Mouse (Mus musculus) hindbrain, postnatal 0 days (tissue): ENCODE measurements at regions not wholly inside any gene's neighbourhood (a gene's known extent, or its start where the extent isn't known, plus 50 kb on each side); places are given as distances from the start of the nearest gene placed in this dataset.

ENCODE experiments used
- ATAC-seq: fragments of 200-750 bp; cut with Nextera tagmentation; 2 replicates; pipeline ENCODE4 v1.8.0; 2017; ENCODE audit warnings: mild to moderate bottlenecking, moderate TSS enrichment, moderate library complexity
- DNase-seq: peaks from one replicate; pipeline ENCODE4 v3.0.0-alpha.2; 2015; ENCODE audit warnings: low spot score
- H3K27ac ChIP-seq: fragments of 300-500 bp; sonication (generic); 2 replicates; pipeline ENCODE4 v1.5.1; 2014; ENCODE audit warnings: mild to moderate bottlenecking
- H3K27me3 ChIP-seq: fragments of 300-500 bp; sonication (generic); 2 replicates; pipeline ENCODE4 v1.6.1; 2014; ENCODE audit warnings: low read length, mixed read lengths; ENCODE audit not compliant: insufficient read depth
- H3K36me3 ChIP-seq: fragments of 300-500 bp; sonication (generic); 2 replicates; pipeline ENCODE4 v1.6.1; 2014; ENCODE audit warnings: low read length, mixed read lengths; ENCODE audit not compliant: insufficient read depth
- H3K4me1 ChIP-seq: fragments of 300-500 bp; sonication (generic); 2 replicates; pipeline ENCODE4 v1.6.1; 2014; ENCODE audit warnings: antibody characterized with exemption, low read length, mixed read lengths; ENCODE audit not compliant: insufficient read depth
- H3K4me2 ChIP-seq: fragments of 300-500 bp; sonication (generic); 2 replicates; pipeline ENCODE4 v1.6.1; 2014; ENCODE audit warnings: low read depth, mild to moderate bottlenecking, low read length, moderate library complexity, mixed read lengths
- H3K4me3 ChIP-seq: fragments of 300-500 bp; sonication (generic); 2 replicates; pipeline ENCODE4 v1.5.1; 2014; ENCODE audit warnings: low read length
- H3K9ac ChIP-seq: fragments of 300-500 bp; sonication (generic); replicated peaks from 2 replicates; pipeline ENCODE4 v1.6.1; 2014; ENCODE audit warnings: mild to moderate bottlenecking, low read length, moderate library complexity, mixed read lengths
- H3K9me3 ChIP-seq: fragments of 300-500 bp; sonication (generic); 2 replicates; pipeline ENCODE4 v1.6.1; 2016; ENCODE audit warnings: low read length, mixed read lengths
- CTCF ChIP-seq: IDR thresholded peaks from 2 replicates; pipeline ENCODE4 v1.5.1; 2016; ENCODE audit warnings: antibody characterized with exemption, control low read depth, low read depth
- WGBS: fragments of 180-500 bp; shearing (Covaris S2); extraction: QIAGEN DNeasy Blood & Tissue Kit; methylation state at CpG from one replicate; pipeline ENCODE4 v1.1.7; 2014; 5-methylcytosine and 5-hydroxymethylcytosine counted together

GRCm38 (mm10) chr4:58712875-58713274, 74.6 kb downstream of the Olfr267 start:
- Histone ChIP-seq H3K9me3 (no peaks in the 10 kb centered on the region), H3K27ac (no peak overlapping the region), H3K9ac (no peak overlapping the region), H3K4me1 (no peaks in the 10 kb centered on the region), H3K4me3 (no peak overlapping the region), H3K4me2 (no peak overlapping the region), H3K27me3 (no peaks in the 10 kb centered on the region), H3K36me3 (no peaks in the 10 kb centered on the region)
- 79% methylated on average over 2 of the region's 2 CpGs for WGBS
- ATAC-seq = no peak
- no peak for TF ChIP-seq CTCF
- DNase-seq = no peak

- no peak overlapping the region for H3K9ac ChIP-seq
- no peak overlapping the region for H3K27ac ChIP-seq
- H3K27me3 ChIP-seq = no peaks in the 10 kb centered on the region
- ATAC-seq (no peak), DNase-seq (no peak)
- 78% methylated on average over 10 of the region's 10 CpGs for WGBS
- TF ChIP-seq CTCF = no peak
- no peaks in the 10 kb centered on the region for H3K36me3 ChIP-seq
- H3K4me1 ChIP-seq = no peaks in the 10 kb centered on the region
- H3K4me2 ChIP-seq = no peak overlapping the region
- no peaks in the 10 kb centered on the region for H3K9me3 ChIP-seq
- H3K4me3 ChIP-seq = no peak overlapping the region
Observed at GRCm38 (mm10) chr4:58712166-58712565, 75.3 kb downstream of the Olfr267 start.

- no peak for TF ChIP-seq CTCF
- ATAC-seq = no peak
Observed at GRCm38 (mm10) chr4:58699236-58699798, 88.2 kb downstream of the Olfr267 start.

GRCm38 (mm10) chr4:58698828-58699227, 88.7 kb downstream of the Olfr267 start:
- ATAC-seq = no peak
- Histone ChIP-seq H3K9me3 (no peaks in the 10 kb centered on the region), H3K27ac (no peak overlapping the region), H3K4me3 (no peak overlapping the region), H3K4me1 (no peaks in the 10 kb centered on the region), H3K27me3 (no peaks in the 10 kb centered on the region), H3K4me2 (no peak overlapping the region), H3K9ac (no peak overlapping the region), H3K36me3 (no peaks in the 10 kb centered on the region)
- TF ChIP-seq CTCF = no peak
- DNase-seq = no peak
- 70% methylated on average over 5 of the region's 5 CpGs for WGBS

More at GRCm38 (mm10) chr4:58699236-58699798, 88.2 kb downstream of the Olfr267 start:
- Histone ChIP-seq H3K9me3 (no peaks in the 10 kb centered on the region), H3K4me3 (no peak overlapping the region), H3K9ac (no peak overlapping the region), H3K27me3 (no peaks in the 10 kb centered on the region), H3K36me3 (no peaks in the 10 kb centered on the region), H3K27ac (no peak overlapping the region), H3K4me1 (no peaks in the 10 kb centered on the region), H3K4me2 (no peak overlapping the region)
- DNase-seq = no peak
- WGBS = 91% methylated on average over 11 of the region's 11 CpGs

- Histone ChIP-seq H3K27me3 (no peaks in the 10 kb centered on the region), H3K36me3 (no peaks in the 10 kb centered on the region), H3K4me1 (no peaks in the 10 kb centered on the region), H3K4me2 (no peak overlapping the region), H3K9ac (no peak overlapping the region), H3K27ac (no peak overlapping the region), H3K4me3 (no peak overlapping the region), H3K9me3 (no peaks in the 10 kb centered on the region)
- ATAC-seq (no peak), DNase-seq (no peak)
- no peak for TF ChIP-seq CTCF
- WGBS = 56% methylated on average over 4 of the region's 4 CpGs
Observed at GRCm38 (mm10) chr4:58696684-58697083, 90.8 kb downstream of the Olfr267 start.

GRCm38 (mm10) chr4:58695281-58695680, 92.2 kb downstream of the Olfr267 start:
- ATAC-seq (no peak), DNase-seq (no peak)
- Histone ChIP-seq H3K4me2 (no peak overlapping the region), H3K27me3 (no peaks in the 10 kb centered on the region), H3K9ac (no peak overlapping the region), H3K36me3 (no peaks in the 10 kb centered on the region), H3K27ac (no peak overlapping the region), H3K4me1 (no peaks in the 10 kb centered on the region), H3K9me3 (no peaks in the 10 kb centered on the region), H3K4me3 (no peak overlapping the region)
- no peak for TF ChIP-seq CTCF
- 63% methylated on average over 6 of the region's 6 CpGs for WGBS

- WGBS = 85% methylated on average over 6 of the region's 6 CpGs
Observed at GRCm38 (mm10) chr4:58693018-58693417, 94.5 kb downstream of the Olfr267 start.

More at GRCm38 (mm10) chr4:58693018-58693417, 94.5 kb downstream of the Olfr267 start:
- TF ChIP-seq CTCF = no peak
- no peak for ATAC-seq
- no peaks in the 10 kb centered on the region for H3K9me3 ChIP-seq
- no peaks in the 10 kb centered on the region for H3K4me1 ChIP-seq
- H3K9ac ChIP-seq = no peak overlapping the region
- H3K27ac ChIP-seq = no peak overlapping the region
- no peaks in the 10 kb centered on the region for H3K27me3 ChIP-seq
- H3K4me2 ChIP-seq = no peak overlapping the region
- no peak for DNase-seq
- H3K4me3 ChIP-seq = no peak overlapping the region
- H3K36me3 ChIP-seq = no peaks in the 10 kb centered on the region
